Mouse (Mus musculus): ENCODE measurements around the gene Meltf. TPM values are rescaled to one million over a fixed set of nuclear protein-coding genes. Genes with fewer than 3 reads are reported as not detected.

Meltf gene
- polyA plus RNA-seq, 1 experiment = not detected

DNA sequence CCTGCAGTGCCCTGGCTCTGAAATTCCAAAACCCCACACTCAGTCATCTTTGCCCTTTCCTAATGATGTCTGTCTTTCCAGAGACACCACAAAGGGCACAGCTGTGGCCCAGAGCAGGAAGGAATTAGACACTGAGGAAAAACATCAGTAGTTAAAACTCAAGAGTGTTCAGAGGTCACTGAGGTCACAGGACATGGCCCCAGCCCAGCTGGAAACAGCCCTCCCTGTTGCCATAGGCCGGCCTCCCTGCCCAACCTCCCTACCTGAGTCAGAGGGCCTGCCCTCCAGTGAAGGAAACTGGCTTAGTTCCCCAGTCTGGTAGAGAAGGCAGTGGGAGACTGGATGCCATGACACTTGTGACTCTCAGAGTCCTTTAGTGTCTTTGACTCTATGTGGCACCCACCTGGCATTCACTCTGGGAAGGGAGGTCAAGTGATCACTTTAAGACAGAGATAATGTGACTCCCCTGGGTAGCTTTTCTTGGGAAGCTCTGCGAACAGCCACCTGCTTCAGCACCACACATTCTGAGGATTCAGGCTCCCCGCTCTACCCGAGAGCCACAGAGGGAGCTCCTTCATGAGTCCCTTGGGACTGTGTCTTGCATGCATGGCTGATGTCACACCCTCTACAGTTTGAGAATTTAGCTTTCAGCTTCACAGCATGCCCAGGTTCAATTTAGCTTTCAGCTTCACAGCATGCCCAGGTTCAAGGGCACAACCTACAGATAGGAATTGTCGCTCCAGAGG is 15.0 kb downstream of the Meltf start:
- TF ChIP-seq CTCF (IDR thresholded peaks at IDR 0.05; ENCODE audit: control insufficient read depth, insufficient read depth, insufficient read length) (no peak), MYOG (IDR thresholded peaks at IDR 0.05; ENCODE audit: control insufficient read depth, extremely low read depth, insufficient read length) (no peak), FOSL1 (IDR thresholded peaks at IDR 0.05; ENCODE audit: insufficient read depth, low read length, poor library complexity, severe bottlenecking) (no peak), CEBPB (IDR thresholded peaks at IDR 0.05; ENCODE audit: low read depth) (no peak), MAX (IDR thresholded peaks at IDR 0.05) (no peak), USF1 (IDR thresholded peaks at IDR 0.05; ENCODE audit: low read depth) (no peak), MYOD1 (IDR thresholded peaks at IDR 0.05; ENCODE audit: control insufficient read depth, insufficient read length, low read depth) (no peak)
- H3K27me3 ChIP-seq (ENCODE audit: control insufficient read depth, insufficient read depth, insufficient read length) = peaks cover 32% of the 10 kb centered on the region
- H3K79me2 ChIP-seq (ENCODE audit: control insufficient read depth, insufficient read depth) = no peaks in the 10 kb centered on the region
- H3K36me3 ChIP-seq (ENCODE audit: control insufficient read depth, insufficient read depth) = no peaks in the 10 kb centered on the region
- H3K4me3 ChIP-seq (ENCODE audit: insufficient read depth, poor library complexity, severe bottlenecking) = no peak overlapping the region
- H3ac ChIP-seq (ENCODE audit: control insufficient read depth, insufficient read length, low read depth) = no peak overlapping the region
- no peaks in the 10 kb centered on the region for H3K79me3 ChIP-seq (ENCODE audit: low read depth)

DNA sequence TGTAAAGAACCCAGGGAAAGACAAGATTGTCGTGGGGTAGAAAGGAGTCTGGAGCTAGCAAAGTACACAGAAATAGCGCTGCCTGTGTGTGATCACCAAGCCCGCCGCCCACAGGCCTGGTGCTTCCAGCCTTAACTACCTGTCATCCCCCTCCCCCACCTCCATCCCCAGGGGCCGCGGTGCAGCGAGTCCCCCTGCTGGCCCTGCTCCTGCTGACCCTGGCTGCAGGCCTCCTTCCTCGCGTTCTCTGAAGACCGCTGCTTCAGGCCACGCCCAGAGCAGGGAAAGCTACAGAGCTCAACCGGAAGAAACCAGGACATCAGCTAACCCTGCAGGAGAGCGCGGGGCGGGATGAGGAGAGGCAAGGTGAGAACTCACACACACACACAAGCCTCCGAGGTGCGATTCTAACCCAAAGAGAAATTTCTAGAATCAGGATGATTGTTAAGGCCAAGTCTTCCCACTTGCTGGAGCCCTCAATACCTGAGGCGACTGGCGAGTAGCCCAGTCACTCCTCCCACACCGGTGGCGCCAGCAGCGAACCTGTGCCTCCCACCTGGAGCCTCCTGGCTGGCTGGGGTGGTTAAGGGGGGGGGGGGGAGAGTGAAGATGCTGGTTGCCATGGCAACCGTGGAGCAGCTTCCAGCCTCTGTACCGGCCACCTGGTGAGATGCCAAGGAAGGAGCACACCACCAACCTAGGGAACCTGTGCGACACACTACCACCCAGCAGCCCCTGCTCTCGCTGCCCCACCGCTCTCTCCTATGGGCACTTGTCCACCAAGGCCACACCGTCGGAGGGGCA is 18.6 kb downstream of the Meltf start:
- no peak for TF ChIP-seq MYOD1 (IDR thresholded peaks at IDR 0.05; ENCODE audit: control insufficient read depth, insufficient read length, low read depth)
- TF ChIP-seq CTCF (IDR thresholded peaks at IDR 0.05; ENCODE audit: control insufficient read depth, insufficient read depth, insufficient read length) = no peak
- TF ChIP-seq MAX (IDR thresholded peaks at IDR 0.05) = no peak
- TF ChIP-seq USF1 (IDR thresholded peaks at IDR 0.05; ENCODE audit: low read depth) = no peak
- TF ChIP-seq CEBPB (IDR thresholded peaks at IDR 0.05; ENCODE audit: low read depth) = no peak
- TF ChIP-seq MYOG (IDR thresholded peaks at IDR 0.05; ENCODE audit: control insufficient read depth, extremely low read depth, insufficient read length) = no peak
- no peak for TF ChIP-seq FOSL1 (IDR thresholded peaks at IDR 0.05; ENCODE audit: insufficient read depth, low read length, poor library complexity, severe bottlenecking)
- Histone ChIP-seq H3K79me3 (ENCODE audit: low read depth) (no peaks in the 10 kb centered on the region), H3K4me3 (ENCODE audit: insufficient read depth, poor library complexity, severe bottlenecking) (no peak overlapping the region)

DNA sequence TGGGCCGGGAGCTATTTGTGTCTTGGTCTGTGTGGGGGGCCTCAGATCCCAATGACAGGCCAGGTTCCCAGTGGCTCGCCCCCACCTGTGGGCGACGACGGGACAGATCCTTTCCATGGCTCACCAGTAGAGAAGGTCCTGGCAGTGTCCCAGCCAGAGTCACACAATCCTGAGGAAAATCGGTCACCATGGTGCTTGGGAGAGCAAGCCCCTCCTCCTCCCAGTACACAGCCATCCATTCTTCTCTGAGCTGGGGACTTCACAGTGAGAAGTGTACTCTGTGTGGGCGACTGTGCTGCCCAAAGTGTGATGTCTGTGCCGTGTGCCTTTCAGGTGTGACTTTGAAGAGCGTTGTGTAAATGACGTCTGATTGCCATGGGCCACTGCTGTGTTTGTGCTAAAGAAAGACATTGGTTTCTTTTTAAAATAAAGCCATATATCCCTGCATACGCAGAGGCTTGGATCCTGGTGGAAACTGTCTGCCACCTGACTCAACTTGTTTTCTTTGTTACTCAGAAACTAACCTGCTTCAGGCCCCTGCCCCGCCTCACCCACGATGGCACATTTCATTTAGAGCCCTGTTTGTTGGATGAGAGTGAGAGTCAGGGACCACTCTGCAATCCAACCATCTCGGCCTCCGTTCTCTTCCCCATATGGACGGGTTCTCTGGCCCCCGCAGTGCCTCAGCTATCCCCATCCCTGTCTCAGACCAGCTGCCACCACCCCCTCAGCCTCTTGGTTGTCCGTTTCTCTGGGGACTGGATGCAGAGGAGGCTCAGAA is 20.1 kb downstream of the Meltf start:
- no peak overlapping the region for H3ac ChIP-seq (ENCODE audit: control insufficient read depth, insufficient read length, low read depth)
- TF ChIP-seq MYOG (IDR thresholded peaks at IDR 0.05; ENCODE audit: control insufficient read depth, extremely low read depth, insufficient read length) = no peak
- no peak for TF ChIP-seq CTCF (IDR thresholded peaks at IDR 0.05; ENCODE audit: control insufficient read depth, insufficient read depth, insufficient read length)
- TF ChIP-seq MAX (IDR thresholded peaks at IDR 0.05) = no peak
- no peaks in the 10 kb centered on the region for H3K36me3 ChIP-seq (ENCODE audit: control insufficient read depth, insufficient read depth)
- H3K27me3 ChIP-seq (ENCODE audit: control insufficient read depth, insufficient read depth, insufficient read length) = peaks cover 6% of the 10 kb centered on the region
- no peaks in the 10 kb centered on the region for H3K79me3 ChIP-seq (ENCODE audit: low read depth)
- no peak overlapping the region for H3K4me3 ChIP-seq (ENCODE audit: insufficient read depth, poor library complexity, severe bottlenecking)
- H3K79me2 ChIP-seq (ENCODE audit: control insufficient read depth, insufficient read depth) = no peaks in the 10 kb centered on the region

More for the DNA sequence above, 18.6 kb downstream of the Meltf start:
- Histone ChIP-seq H3K27me3 (ENCODE audit: control insufficient read depth, insufficient read depth, insufficient read length) (peaks cover 9% of the 10 kb centered on the region), H3ac (ENCODE audit: control insufficient read depth, insufficient read length, low read depth) (no peak overlapping the region), H3K79me2 (ENCODE audit: control insufficient read depth, insufficient read depth) (no peaks in the 10 kb centered on the region), H3K36me3 (ENCODE audit: control insufficient read depth, insufficient read depth) (no peaks in the 10 kb centered on the region)

DNA sequence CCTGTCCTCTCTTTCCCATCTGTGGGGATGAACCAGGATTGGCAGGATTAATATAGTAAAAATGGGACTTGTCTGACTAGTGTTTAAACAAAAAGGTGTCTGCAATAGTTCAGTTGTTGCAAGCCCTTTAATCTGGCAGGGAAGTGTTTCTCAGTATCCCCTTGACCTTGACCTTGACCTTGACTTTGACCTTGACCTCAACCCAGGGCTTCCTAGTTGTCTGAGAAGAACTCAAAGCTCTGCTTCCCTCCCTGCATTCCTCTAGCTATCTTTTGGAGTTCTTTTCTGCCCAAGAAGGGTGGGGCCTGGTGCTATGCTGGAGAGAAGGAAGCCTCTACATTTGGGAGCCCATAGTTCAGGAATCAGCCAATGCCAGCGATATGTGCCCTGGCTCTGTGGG is 23.3 kb downstream of the Meltf start:
- H3K4me3 ChIP-seq (ENCODE audit: insufficient read depth, poor library complexity, severe bottlenecking) = no peak overlapping the region
- no peaks in the 10 kb centered on the region for H3K36me3 ChIP-seq (ENCODE audit: control insufficient read depth, insufficient read depth)
- TF ChIP-seq MYOG (IDR thresholded peaks at IDR 0.05; ENCODE audit: control insufficient read depth, extremely low read depth, insufficient read length) (no peak), CTCF (IDR thresholded peaks at IDR 0.05; ENCODE audit: control insufficient read depth, insufficient read depth, insufficient read length) (no peak), FOSL1 (IDR thresholded peaks at IDR 0.05; ENCODE audit: insufficient read depth, low read length, poor library complexity, severe bottlenecking) (no peak), MAX (IDR thresholded peaks at IDR 0.05) (no peak), MYOD1 (IDR thresholded peaks at IDR 0.05; ENCODE audit: control insufficient read depth, insufficient read length, low read depth) (no peak), CEBPB (IDR thresholded peaks at IDR 0.05; ENCODE audit: low read depth) (no peak), USF1 (IDR thresholded peaks at IDR 0.05; ENCODE audit: low read depth) (no peak)
- peaks cover 3% of the 10 kb centered on the region for H3K27me3 ChIP-seq (ENCODE audit: control insufficient read depth, insufficient read depth, insufficient read length)
- H3K79me3 ChIP-seq (ENCODE audit: low read depth) = no peaks in the 10 kb centered on the region
- H3ac ChIP-seq (ENCODE audit: control insufficient read depth, insufficient read length, low read depth) = no peak overlapping the region
- no peaks in the 10 kb centered on the region for H3K79me2 ChIP-seq (ENCODE audit: control insufficient read depth, insufficient read depth)

DNA sequence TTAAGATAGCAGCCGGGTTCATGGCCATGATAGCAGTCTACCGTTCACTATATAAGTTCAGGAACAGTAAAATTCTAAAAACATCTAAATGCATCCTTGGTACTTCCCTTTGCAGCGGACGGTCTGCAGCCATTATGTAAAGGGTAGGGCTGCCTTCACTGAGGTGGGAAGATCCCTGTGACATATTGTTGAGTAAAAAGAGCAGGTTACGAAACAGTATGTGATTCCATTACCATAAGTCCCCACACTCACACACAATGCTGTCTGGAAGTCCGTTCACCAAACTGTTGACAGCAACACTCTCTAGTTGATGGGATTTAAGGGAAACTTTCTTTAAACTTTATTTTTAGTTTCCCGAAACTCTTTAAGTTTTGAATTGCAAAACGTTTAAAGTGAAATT is 24.6 kb downstream of the Meltf start:
- H3ac ChIP-seq (ENCODE audit: control insufficient read depth, insufficient read length, low read depth) = no peak overlapping the region
- H3K4me3 ChIP-seq (ENCODE audit: insufficient read depth, poor library complexity, severe bottlenecking) = no peak overlapping the region
- H3K79me2 ChIP-seq (ENCODE audit: control insufficient read depth, insufficient read depth) = no peaks in the 10 kb centered on the region
- no peak for TF ChIP-seq FOSL1 (IDR thresholded peaks at IDR 0.05; ENCODE audit: insufficient read depth, low read length, poor library complexity, severe bottlenecking)
- TF ChIP-seq USF1 (IDR thresholded peaks at IDR 0.05; ENCODE audit: low read depth) = no peak
- TF ChIP-seq MAX (IDR thresholded peaks at IDR 0.05) = no peak
- TF ChIP-seq MYOG (IDR thresholded peaks at IDR 0.05; ENCODE audit: control insufficient read depth, extremely low read depth, insufficient read length) = no peak
- TF ChIP-seq MYOD1 (IDR thresholded peaks at IDR 0.05; ENCODE audit: control insufficient read depth, insufficient read length, low read depth) = no peak
- H3K79me3 ChIP-seq (ENCODE audit: low read depth) = no peaks in the 10 kb centered on the region
- peaks cover 3% of the 10 kb centered on the region for H3K27me3 ChIP-seq (ENCODE audit: control insufficient read depth, insufficient read depth, insufficient read length)
- H3K36me3 ChIP-seq (ENCODE audit: control insufficient read depth, insufficient read depth) = no peaks in the 10 kb centered on the region

All from C2C12 (cell line).